In genomic region chr14:61192326-61192725, GRCm38 (mm10) we compare ENCODE assay signal across 32 mouse cellular contexts.
"Had no signal": no experiment of that assay in that cellular context is flagged by ENCODE, and none has a peak within 500 bp of the region (broad histone marks: within the 10 kb centered on the region; RNA-seq: fewer than 3 reads in every experiment).

No protein-coding gene starts in this region.

- ATAC-seq: liver, embryonic 12.5 days; liver, postnatal 0 days; lung, postnatal 0 days; midbrain, embryonic 13.5 days; midbrain, embryonic 15.5 days; midbrain, embryonic 16.5 days had no signal

- H3K4me3 ChIP-seq: limb, embryonic 10.5 days; limb, embryonic 12.5 days; limb, embryonic 13.5 days; limb, embryonic 15.5 days; liver, embryonic 12.5 days; liver, embryonic 13.5 days; liver, embryonic 15.5 days; lung, embryonic 15.5 days; megakaryocyte, embryonic 14.5 days; midbrain, embryonic 10.5 days; midbrain, embryonic 12.5 days; midbrain, embryonic 13.5 days; midbrain, embryonic 15.5 days; myocyte; neural tube, embryonic 12.5 days; neural tube, embryonic 13.5 days had no signal

- H3K4me1 ChIP-seq: limb, embryonic 10.5 days; limb, embryonic 12.5 days; limb, embryonic 13.5 days; limb, embryonic 15.5 days; liver, embryonic 12.5 days; liver, embryonic 13.5 days; liver, embryonic 15.5 days; lung, embryonic 15.5 days; megakaryocyte, embryonic 14.5 days; midbrain, embryonic 10.5 days; midbrain, embryonic 15.5 days; neural tube, embryonic 12.5 days; neural tube, embryonic 13.5 days had no signal

- DNase-seq: left cerebral cortex, postnatal 4 days; liver; liver, embryonic 13.5 days; liver, postnatal 0 days; lung, adult 18-20 months; lung, adult 2 months; lung, postnatal 10 days; lung, postnatal 14 days; lung, postnatal 36 days; lung, postnatal 4 days; midbrain, embryonic 14.5 days had no signal

- H3K27ac ChIP-seq: limb, embryonic 10.5 days; limb, embryonic 12.5 days; limb, embryonic 13.5 days; limb, embryonic 15.5 days; liver, embryonic 12.5 days; liver, embryonic 13.5 days; liver, embryonic 14.5 days; liver, embryonic 15.5 days; lung, embryonic 15.5 days; macrophage; midbrain, embryonic 10.5 days; midbrain, embryonic 12.5 days; midbrain, embryonic 13.5 days; midbrain, embryonic 15.5 days; neural tube, embryonic 12.5 days; neural tube, embryonic 13.5 days had no signal

- H3K27me3 ChIP-seq: limb, embryonic 12.5 days; limb, embryonic 13.5 days; limb, embryonic 15.5 days; liver, embryonic 12.5 days; liver, embryonic 13.5 days; liver, embryonic 15.5 days; lung, embryonic 15.5 days; megakaryocyte, embryonic 14.5 days; midbrain, embryonic 12.5 days; midbrain, embryonic 13.5 days; midbrain, embryonic 15.5 days; neural tube, embryonic 12.5 days; neural tube, embryonic 13.5 days had no signal

- H3K9ac ChIP-seq: limb, embryonic 12.5 days; limb, embryonic 13.5 days; limb, embryonic 15.5 days; liver, embryonic 12.5 days; liver, embryonic 13.5 days; liver, embryonic 14.5 days; liver, embryonic 15.5 days; liver, postnatal 0 days; lung, embryonic 14.5 days; lung, embryonic 15.5 days; midbrain, embryonic 12.5 days; midbrain, embryonic 13.5 days; midbrain, embryonic 15.5 days; neural tube, embryonic 12.5 days; neural tube, embryonic 13.5 days had no signal

- H3K4me2 ChIP-seq: limb, embryonic 12.5 days; limb, embryonic 13.5 days; limb, embryonic 15.5 days; liver, embryonic 11.5 days; liver, embryonic 12.5 days; liver, embryonic 13.5 days; liver, embryonic 15.5 days; lung, embryonic 14.5 days; lung, embryonic 15.5 days; midbrain, embryonic 12.5 days; midbrain, embryonic 13.5 days; midbrain, embryonic 15.5 days; neural tube, embryonic 12.5 days; neural tube, embryonic 13.5 days had no signal

- H3K9me3 ChIP-seq: limb, embryonic 10.5 days; limb, embryonic 12.5 days; limb, embryonic 13.5 days; limb, embryonic 15.5 days; liver, embryonic 12.5 days; liver, embryonic 13.5 days; liver, embryonic 15.5 days; lung, embryonic 15.5 days; megakaryocyte, embryonic 14.5 days; midbrain, embryonic 10.5 days; midbrain, embryonic 12.5 days; midbrain, embryonic 13.5 days; midbrain, embryonic 15.5 days; neural tube, embryonic 12.5 days; neural tube, embryonic 13.5 days had no signal
